Mouse (Mus musculus): Measurements from ENCODE around the gene Anks1b. TPM values are rescaled to one million over a fixed set of nuclear protein-coding genes. Genes with fewer than 3 reads are reported as not detected.

Anks1b gene
- total RNA-seq, 2 experiments from 2014 or later = 0.30 to 0.99 TPM

- DNase-seq (ENCODE audit: low spot score in 2 of 2) = no peak
Observed at GRCm38 (mm10) chr10:90940521-90941520, 1067.5 kb downstream of the Anks1b start.

DNA sequence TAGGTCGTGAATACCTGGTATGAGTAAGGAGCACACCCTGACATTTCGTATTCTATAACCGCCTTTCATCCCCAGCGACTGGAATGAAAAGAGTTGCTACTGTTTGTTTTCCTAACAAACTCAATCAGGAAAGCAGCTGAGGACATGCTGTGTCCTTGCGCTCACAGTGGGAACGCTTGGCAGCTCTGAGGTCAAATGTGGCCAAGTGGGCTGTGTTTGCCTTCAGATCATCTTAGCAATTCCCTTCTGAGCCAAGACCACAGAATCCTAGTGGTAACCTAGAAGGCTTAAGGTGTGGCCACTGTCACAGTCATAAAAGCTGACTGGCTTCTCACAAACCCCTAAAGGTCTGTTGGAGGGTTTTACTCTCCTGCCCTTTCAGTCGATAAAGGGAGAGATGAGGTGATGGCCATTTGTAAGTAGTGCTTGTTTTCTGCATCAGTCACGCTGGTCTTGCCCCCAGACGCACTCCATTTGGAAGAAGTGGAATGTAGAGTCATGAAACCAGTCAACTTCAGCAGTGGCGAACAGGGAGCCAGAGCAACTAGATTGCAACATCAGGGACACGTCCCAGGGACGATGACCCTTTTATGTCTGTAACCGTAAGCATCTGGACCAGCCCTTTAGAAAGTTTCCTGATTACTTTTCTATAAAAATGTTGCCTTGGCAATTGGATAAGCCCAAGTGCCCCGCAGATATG is 1068.8 kb downstream of the Anks1b start:
- DNase-seq (ENCODE audit: low spot score in 2 of 2) = no peak

DNA sequence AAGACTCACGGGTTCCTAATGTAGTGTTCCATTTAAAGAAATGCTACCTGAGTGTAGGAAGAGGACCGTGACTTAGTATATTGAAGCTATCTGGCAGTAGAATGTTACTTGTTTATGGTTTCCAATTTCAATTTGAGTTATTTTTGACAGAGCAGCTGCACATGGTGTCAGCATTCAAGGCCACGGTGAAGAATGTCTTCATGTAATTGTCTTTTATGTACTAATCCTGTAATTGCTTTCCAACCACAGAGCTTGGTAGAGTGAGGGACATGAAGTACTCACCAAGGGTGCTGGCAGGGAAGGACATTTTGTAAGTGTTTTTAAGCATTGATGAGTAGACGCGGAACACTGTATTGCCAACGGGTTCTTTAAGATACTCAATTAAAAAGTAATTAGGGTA is 1073.7 kb downstream of the Anks1b start:
- DNase-seq (ENCODE audit: low spot score in 2 of 2) = no peak

DNA sequence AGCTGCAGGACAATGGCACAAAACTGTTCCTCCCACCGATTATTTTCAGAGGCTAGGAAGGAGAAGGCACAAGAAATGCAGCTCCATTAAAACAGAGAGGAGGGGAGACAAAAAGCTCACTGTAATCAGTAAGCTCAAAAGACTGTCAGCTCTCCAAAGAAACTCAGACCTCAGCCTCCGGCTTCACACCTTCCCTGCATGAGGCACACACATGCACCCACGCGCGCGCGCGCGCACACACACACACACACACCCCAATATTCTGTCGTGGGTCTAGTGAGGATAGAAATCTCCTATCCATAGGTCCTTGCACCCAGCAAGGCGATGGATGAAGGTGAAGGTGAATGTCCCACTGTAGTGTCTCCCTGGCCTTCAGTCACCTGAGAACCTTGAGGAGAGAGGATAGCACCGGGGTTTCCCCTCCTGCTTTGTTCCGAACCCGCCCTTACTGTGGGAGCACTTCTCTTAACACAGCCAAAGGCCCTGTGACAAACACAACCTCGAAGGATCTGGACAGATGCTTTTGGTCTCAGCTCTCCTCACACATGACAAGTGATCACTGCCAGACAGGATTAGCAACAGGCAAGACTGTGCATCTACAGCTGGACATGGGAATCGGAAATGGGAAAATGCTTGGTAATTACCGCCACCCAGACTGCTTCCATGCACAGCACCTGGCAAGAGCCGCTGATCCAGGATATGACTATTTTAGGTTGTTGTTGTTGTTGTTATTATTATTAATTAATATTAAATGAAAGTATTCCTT is 1074.5 kb downstream of the Anks1b start:
- no peak for DNase-seq (ENCODE audit: low spot score in 2 of 2)

- no peak for DNase-seq (ENCODE audit: low spot score in 2 of 2)
Observed at GRCm38 (mm10) chr10:90953103-90953709, 1079.9 kb downstream of the Anks1b start.

- DNase-seq (ENCODE audit: low spot score in 2 of 2) = no peak
Observed at GRCm38 (mm10) chr10:90953821-90954220, 1080.5 kb downstream of the Anks1b start.

GRCm38 (mm10) chr10:90960374-90960773 is 1087.1 kb downstream of the Anks1b start:
- DNase-seq (ENCODE audit: low spot score in 2 of 2) = no peak

DNA sequence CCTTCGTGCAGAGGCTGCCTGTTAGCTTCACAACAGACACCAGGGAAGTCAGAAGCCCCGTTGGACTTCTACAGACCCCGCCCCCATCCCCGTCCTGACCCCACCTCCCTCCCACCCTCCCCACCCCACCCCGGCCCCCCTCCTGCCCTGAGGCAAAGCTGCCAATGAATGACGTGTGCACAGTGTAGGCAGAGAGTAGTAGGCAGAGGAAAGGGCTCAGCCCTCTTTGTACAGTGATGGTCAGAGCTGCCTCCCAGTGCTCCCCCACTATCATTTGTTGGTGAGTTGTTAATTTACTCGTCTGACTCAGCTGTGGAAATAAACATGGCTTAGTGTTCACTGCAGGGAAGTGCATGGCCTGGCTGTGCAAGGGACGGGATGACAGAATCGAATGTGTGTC is 1091.2 kb downstream of the Anks1b start:
- DNase-seq (ENCODE audit: low spot score in 2 of 2) = no peak

DNA sequence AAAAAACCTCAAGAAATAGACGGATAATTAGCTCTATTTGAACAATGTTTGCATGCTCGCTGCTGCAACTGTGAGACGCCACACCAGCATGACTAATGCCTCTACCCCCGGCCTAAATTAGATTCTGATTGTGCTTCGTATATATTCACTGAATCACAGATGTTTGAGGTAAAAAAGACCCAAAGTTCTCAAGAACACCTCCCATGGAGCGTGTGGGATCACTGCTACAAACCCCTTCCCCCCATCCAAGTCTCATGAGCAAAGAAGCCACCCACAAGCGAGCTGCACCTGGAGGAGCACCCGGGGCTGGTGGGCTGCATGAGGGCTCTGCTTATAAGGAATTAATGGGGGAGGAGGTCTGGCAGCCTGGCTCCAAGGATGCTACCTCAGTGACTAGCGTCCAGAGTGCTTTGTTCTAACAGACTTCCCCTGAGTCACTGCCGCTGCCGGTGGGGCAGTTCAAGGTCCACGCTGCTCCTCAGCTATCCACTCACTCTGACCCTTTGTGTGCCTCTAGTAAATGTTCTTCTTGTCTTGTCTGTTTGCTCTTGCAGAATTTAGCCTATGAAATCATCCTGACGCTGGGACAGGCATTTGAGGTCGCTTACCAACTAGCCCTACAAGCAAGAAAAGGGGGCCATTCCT is 1092.5 kb downstream of the Anks1b start:
- DNase-seq (ENCODE audit: low spot score in 2 of 2) = no peak

DNA sequence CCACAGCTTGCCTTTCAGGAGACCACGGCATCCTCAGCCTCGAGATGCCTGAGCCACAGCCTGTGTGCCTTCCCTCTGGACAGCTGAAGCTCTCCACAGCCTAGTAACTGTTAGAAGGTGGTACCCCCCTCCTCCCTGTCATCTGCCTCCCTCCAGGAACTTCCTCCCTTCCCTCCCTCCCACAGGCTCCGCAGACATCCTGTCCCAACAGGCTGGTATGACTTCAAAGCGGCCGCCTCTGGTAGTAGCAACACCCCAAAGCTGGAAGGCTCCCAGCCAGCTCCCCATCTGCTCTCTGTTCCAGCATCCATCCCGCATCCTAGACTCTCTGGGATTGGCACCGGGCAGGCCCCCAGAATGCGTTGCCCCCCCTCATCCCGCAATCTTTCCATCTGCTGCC is 1093.5 kb downstream of the Anks1b start:
- DNase-seq (ENCODE audit: low spot score in 2 of 2) = no peak

- DNase-seq (ENCODE audit: low spot score in 2 of 2) = no peak
Observed at GRCm38 (mm10) chr10:90968247-90968646, 1094.9 kb downstream of the Anks1b start.

DNA sequence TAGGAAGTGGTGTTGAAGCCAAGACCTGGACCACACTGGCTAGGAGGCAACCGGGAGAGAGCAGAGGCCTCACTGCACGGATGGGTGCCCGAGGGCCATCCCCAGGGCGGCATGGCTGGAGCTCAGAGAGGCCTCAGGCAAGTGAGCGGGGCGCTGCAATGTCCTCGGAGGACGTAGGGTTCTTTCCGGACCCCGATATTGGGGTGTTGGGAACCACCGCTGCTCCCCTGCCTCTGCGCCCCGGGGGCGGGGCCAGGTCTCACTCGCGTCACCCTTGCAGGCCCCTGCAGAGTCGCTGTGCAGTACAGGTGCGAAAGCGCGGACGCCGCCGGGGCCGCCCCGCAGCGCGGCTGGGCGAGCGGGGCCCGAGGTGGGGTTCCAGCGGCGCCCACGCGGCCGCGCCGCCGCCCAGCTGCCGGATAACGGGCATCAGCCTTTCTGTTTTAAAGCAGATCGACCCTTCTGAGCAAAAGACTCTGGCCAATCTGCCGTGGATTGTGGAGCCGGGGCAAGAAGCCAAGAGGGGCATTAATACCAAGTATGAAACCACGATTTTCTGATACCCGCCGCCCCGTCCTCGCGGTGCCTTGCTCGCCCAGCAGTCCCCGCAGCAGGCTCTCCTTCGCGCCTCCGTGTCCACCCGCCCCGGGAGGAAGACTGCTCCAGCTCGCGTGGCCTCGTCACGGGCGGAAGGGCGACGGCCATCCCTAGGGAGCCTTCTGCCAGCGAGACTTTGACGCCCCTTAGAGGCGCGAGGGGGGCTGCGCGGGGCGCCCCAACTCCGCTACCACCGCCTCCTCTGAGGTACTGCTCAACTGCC is 1096.3 kb downstream of the Anks1b start:
- DNase-seq (ENCODE audit: low spot score in 2 of 2) = peak; percentile 4 to 22

- DNase-seq (ENCODE audit: low spot score in 2 of 2) = no peak
Observed at GRCm38 (mm10) chr10:90970560-90970959, 1097.3 kb downstream of the Anks1b start.

GRCm38 (mm10) chr10:90974084-90974483 is 1100.8 kb downstream of the Anks1b start:
- DNase-seq (ENCODE audit: low spot score in 2 of 2) = no peak

GRCm38 (mm10) chr10:90974491-90974890 is 1101.2 kb downstream of the Anks1b start:
- DNase-seq (ENCODE audit: low spot score in 2 of 2) = no peak

DNA sequence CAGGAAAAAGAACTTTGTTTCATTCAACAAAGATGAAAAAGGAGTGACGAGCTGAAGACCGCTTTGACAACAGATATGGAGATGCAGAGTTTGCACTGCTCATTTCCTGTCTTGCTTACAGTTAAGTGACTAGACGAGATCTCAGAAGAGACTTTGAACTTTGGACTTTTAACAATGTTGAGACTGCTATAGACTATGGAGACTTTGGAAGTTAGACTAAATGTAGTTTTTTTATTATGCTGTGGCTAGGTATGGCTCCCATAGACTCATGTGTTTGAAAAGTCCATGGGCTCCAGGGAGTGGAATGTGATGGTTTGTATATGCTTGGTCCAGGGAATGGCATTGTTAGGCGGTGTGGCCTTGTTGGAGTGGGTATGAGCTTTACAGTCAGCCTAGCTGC is 1108.5 kb downstream of the Anks1b start:
- no peak for DNase-seq (ENCODE audit: low spot score in 2 of 2)

GRCm38 (mm10) chr10:90983046-90983445 is 1109.7 kb downstream of the Anks1b start:
- no peak for DNase-seq (ENCODE audit: low spot score in 2 of 2)

GRCm38 (mm10) chr10:90990340-90990739 is 1117.0 kb downstream of the Anks1b start:
- DNase-seq (ENCODE audit: low spot score in 2 of 2) = no peak

GRCm38 (mm10) chr10:90992237-90992636 is 1118.9 kb downstream of the Anks1b start:
- DNase-seq (ENCODE audit: low spot score in 2 of 2) = no peak

DNA sequence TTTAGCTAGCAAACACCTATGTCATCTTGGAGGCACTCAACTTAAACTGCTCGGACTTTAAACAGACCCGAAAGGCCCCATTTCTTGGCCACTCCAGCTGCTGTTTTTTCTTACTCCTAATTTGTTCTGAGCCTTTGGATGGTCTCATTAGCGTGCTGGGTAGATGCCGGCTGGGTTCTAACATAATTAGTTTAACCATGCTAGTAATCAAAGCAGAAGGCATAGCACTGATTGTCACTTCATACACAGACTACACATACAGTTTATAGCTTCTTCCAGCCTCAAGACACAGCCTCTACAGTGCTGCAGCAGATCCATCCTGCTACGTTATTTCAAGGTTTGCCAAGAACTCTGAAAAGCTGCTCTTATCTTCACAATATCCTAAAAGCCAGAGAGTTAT is 1120.6 kb downstream of the Anks1b start:
- no peak for DNase-seq (ENCODE audit: low spot score in 2 of 2)
